Mouse (Mus musculus): ENCODE data around the gene 1700123O20Rik.

Gene 1700123O20Rik

DNA sequence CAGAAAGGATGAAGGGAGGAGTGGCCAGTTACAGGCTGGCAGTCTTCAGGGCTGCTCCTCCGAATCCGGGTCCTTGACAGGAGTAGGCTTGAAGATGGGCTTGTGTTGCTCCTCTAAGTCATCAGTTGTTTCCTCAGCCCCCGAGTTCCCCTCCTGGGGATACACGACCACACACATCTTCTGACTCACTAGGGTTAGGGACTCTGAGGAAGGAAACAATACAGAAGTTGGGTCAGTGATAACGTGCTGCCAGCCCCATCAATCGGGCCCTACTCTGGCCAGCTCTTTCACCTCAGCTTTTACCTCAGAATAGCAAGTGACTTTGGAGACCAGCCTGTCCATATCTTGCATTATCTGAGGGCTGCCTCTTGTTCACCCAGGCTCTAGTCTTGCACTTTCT, 38.0 kb downstream of the 1700123O20Rik start:
- no peak for DNase-seq (ENCODE audit: low read depth, low spot score)

DNA sequence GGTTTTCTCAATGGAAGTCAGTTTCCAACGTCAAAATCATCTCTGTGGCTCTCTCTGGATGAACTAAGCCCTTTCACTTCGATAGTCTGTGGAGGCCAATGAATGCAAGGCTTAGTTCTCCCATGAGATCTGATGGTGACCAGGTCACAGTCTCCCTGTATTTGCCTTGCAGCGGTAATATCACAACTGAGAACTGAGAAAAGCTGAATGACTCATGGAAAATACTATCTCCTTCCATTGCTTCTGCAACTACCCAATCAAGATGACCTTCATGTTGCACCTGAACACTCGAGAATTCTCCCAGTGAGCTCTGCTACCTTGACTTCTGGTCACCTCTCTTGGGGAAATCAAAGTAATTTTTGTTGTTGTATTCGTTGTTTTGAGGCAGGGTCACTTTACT, 41.5 kb downstream of the 1700123O20Rik start:
- DNase-seq (ENCODE audit: low read depth, low spot score), result no peak

DNA sequence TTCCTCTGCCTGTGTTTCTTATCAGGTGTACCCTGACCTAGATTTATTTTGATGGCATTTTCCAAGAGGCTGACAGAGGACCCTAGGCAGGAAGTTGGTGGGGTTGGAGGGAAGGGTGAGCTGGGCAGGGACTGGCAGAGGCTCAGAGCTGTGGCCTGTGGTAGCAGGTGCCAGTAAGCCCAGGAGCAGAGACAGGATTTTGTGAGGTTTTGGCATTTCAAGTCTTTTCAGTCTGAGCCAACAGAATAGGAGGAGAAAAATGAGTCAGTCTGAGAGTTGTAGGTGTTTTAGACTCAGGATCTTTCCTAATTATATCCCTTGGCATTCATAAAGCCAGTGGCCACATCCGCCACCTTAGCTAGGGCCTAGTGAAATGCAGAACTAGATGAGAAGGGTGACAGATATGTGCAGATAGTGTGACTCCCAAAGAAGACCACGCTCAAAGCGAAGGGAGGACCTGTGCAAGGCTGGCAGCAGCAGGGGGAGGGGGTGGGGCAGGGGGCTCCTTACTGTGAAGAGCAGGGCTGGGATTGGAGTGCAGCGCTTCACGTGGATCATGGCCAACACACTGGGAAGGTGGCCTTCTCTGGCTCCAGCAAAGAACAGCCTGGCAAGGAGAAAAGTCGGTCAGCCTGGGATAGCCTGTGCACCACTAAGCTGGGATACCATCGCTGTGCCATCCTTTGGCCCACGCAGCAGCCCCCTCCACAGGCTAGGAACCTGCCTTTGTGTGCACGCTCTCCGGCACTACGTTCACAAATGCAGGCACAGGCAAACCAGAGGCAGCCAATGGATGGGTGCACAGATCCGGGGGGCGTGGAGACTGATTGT, 43.0 kb downstream of the 1700123O20Rik start:
- no peak for DNase-seq (ENCODE audit: low read depth, low spot score)

DNA sequence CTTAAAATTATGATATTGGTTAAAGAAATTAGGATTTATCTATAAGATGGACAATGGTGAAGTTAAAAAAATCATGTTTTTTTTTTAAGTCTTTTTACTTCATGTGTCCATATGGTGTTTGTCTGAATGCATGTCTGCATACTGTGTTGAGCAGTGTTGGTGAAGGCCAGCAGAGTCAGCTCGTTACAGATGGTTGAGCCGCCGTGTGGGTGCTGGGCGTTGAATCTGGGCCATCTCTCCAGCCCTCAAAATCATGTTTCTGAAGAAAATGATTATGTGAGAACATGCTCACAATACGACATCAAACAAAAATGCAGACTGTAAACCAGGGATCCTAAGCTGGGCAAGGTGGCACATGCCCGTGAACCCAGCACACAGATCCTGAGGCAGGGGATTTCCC, 44.3 kb downstream of the 1700123O20Rik start:
- no peak for DNase-seq (ENCODE audit: low read depth, low spot score)

DNA sequence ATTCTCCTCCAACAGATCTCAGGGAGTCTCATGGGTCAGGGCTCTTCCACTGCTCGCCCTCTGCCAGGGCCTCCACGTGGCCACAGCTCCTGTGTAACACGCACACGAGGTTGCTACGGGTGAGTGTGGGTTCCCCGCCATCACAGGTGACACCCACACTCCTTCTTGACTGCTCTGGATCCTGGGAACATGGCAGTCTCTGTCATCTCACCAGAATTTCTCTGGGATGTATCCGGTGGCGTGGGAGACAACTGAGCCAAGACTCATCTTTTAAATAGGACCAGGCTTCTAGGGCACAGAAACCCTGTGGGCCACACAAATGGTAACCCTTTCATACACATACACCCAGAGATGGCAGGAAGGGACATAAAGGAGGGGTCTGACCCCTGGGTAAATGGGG, 46.2 kb downstream of the 1700123O20Rik start:
- DNase-seq (ENCODE audit: low read depth, low spot score), result no peak

DNA sequence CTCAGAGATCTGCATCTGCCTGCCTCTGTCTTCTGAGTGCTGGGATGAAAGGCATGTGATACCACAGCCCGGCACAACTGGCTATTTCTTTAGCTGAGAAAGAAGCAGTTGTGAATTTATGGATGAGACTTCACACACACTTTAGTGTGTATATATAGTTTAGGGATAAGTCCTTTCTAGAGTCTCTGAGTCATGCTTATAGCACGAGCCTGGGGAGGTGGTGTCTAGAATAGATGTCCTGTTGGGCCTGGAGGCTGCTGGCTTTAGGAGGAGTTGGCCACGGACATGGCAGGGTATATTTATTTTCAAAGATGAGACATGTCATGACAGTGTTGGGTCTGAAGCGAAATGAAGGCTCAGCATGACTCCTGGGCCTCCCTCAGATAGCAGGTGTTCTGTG, 48.0 kb downstream of the 1700123O20Rik start:
- DNase-seq (ENCODE audit: low read depth, low spot score), result no peak

DNA sequence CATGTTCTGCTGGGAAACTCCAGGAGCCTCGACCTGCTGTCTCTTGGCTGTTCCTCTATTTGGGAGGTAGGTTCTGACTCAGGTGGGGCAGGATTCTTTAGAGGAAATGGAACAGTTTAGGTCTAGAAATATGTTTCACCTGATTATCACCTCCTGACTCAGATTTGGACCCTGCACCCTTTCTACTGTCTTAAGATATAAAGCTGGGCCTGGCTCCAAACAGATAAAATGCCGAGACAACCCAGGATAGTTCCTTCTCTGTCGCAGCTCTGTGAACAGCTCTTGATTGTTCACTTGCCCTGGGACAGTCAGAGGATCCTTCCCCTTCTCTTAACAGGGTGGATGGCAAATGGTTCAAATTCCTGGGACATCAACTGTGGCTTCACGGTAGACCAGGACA, 49.2 kb downstream of the 1700123O20Rik start:
- no peak for DNase-seq (ENCODE audit: low read depth, low spot score)

DNA sequence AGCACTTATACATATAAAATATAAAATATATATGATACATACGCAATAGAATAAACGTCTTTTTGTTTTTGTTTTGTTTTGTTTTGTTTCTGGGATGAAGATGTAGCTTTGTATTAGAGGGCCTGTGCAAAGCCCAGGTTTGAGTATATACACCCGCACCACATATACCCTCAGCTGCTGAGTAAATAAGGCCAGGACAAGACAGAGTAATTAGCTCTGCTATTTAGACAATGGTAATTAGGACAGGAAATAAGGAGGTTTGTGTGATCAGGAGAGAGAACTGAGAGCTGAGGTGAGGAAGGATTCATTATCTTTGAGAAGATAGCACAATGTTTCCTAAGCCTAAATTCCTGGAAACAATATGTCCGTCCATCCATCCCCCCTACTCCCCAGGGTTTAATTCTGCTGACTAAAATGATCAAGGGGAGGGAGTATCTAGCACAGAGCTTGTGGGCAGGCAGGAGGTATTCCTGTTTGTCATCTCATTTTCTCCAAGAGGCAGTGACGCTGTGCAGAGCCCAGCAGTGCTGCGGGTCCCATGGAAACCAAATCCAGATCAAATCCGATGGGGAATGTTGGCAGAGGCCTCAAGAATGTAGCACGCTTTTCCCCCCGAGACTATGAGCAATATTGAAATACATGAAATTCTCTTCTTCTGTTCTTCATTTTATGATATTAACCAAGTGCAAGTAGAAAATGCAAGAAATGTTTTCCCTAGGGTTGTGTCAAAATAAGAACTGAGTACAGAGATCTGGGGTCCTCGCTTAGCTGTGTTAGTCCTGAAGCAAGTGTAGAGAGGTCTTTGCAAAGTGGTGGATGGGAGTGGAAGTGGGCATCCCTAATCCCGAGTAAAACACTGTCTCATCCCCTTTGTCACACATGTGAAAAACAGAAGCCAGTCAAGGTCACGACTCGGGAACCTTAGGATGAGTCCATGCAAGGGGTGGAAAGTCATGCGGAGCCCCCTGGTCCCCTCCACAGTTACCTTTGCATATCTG, 50.8 kb downstream of the 1700123O20Rik start:
- DNase-seq (ENCODE audit: low read depth, low spot score), result no peak

DNA sequence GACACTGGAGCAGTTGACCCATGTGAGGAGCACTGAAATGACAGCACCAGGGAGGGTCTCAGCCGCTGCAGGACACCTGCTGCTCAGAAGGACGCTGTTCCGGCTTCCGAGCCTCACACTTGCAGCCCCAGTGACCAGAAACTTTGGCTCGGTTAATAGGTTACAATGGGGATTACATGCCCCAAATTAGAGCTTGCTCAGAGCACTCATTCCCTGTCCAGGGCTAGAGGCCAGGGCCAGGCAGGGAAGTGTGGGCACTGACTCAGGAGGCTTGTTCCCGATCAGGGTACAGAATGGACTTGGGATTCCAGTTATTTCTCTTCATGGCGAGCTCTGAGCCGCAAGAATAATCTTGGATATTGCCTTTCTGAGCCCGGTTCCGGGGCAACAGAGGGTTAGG, 51.6 kb downstream of the 1700123O20Rik start:
- DNase-seq (ENCODE audit: low read depth, low spot score), result no peak

Measured in brain, embryonic 18.5 days (tissue).